Mouse (Mus musculus) E14TG2a.4 (cell line): Measurements from ENCODE around the gene Olfr1150-ps1.

Experiments used
- CTCF ChIP-seq: conservative IDR thresholded peaks from 2 replicates; pipeline ENCODE4 v1.5.1; 2014; ENCODE audit warnings: low read length
- NANOG ChIP-seq: IDR thresholded peaks from 2 replicates; pipeline ENCODE4 v1.6.1; 2014; ENCODE audit warnings: borderline replicate concordance, low read length, mixed read lengths

GRCm38 (mm10) chr2:87800292-87800691 is 43.5 kb upstream of the Olfr1150-ps1 start, which contains the start of gene Olfr1143:
- TF ChIP-seq CTCF: no peak
- no peak for TF ChIP-seq NANOG
